Mouse (Mus musculus): ENCODE data around the gene Llcfc1.

Llcfc1 gene

DNA sequence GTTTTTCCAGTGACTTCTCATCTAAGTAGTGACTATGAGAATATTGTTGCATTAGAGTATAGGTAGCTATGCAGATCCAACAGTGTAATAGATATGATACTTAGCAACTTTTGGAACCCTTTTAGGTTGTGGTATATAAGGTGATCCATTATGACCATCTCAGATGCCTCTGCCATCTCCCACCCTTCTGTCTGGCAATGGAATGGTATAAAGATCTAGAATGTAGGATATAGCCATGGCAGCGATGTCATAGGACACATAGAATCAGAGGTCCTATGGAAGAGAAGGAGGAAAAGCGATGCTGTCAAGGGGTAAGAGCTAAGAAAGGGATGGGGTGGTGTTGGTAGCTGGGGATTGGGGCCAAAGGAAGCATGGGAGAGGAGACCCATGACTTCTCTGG lies at the start of gene Llcfc1:
Gene Llcfc1, plus strand, starts transcription at position 301 of the 400 bp plus-strand sequence.
- no peak for DNase-seq (ENCODE audit: low spot score in 2 of 2)

GRCm38 (mm10) chr6:41635211-41635610 lies 49.0 kb upstream of the Llcfc1 start:
- no peak for DNase-seq (ENCODE audit: low spot score in 2 of 2)

GRCm38 (mm10) chr6:41636178-41636577 lies 48.1 kb upstream of the Llcfc1 start, which contains the start of gene Trpv6:
TSS of gene Trpv6 (minus strand) at chr6:41636405.
- DNase-seq (ENCODE audit: low spot score in 2 of 2): no peak

DNA sequence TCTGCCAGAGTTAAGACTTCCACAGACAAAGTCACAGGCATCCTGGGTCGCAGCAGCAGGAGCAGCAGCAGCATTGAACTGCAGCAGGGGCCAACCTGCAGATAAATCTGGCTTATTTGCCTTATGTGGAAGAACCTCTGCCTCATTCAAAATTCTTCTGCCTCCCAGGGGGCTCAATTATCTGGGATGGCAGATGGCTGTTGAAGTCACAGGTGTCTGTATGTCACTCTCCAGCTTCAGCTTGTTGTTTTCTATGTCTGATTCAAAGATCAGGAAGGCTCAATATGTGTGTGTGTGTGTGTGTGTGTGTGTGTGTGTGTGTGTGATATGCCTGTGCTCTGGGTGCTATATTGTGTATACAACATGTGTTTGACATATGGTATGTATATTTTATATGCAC lies 46.8 kb upstream of the Llcfc1 start:
- DNase-seq (ENCODE audit: low spot score in 2 of 2): no peak

- DNase-seq (ENCODE audit: low spot score in 2 of 2): no peak
Measured at GRCm38 (mm10) chr6:41637927-41638506, 46.2 kb upstream of the Llcfc1 start.

DNA sequence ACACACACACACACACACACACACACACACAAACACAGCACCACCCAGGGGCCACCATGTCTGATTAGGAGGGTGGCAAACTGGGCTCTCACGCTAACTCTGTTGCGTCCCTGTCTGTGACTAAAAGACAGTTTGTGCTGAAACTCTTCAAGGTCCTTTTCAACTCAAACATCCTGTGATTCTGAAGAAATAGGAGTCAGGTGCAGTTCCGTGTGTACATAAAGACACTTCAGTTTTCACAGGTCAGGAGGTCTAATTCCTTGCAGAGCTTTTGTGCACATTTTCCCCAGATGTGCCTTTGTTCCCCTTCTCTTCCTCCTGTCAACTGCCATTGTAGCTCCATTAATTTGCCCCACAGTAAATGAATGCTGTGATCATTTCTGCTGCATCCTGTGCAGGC lies 43.8 kb upstream of the Llcfc1 start:
- DNase-seq (ENCODE audit: low spot score in 2 of 2): no peak

DNA sequence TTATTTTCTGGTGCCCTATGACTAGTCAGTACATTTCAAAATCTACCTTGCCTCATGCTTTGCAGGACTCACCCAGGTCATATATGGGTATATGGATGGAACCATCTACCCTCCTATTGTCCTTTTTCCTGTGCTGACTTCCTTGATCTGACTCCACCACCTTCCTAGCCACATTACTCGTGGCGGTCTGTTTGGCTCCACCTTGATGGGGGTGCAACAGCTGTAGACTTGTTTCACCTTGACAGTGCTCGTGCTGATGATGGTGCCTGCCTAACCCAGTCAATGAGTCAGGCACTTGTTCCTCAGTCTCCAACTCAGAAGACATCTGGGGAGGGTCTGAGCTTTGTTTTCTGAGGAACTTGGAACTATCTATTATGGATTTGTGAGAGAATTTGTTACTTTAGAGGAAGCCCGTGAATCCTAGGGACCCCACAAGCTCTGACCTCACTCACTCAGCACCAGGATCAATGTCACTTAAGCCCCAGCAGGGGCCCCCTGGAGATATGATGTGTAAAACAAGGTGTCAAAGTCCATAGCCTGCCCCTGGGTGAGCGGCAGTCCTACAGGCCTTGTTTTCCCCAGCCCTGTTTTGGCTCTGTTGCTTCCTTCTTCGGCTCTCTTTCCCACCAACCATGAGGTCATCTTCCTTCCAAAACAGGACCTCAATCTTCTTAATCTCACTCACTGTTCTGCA lies 42.9 kb upstream of the Llcfc1 start:
- DNase-seq (ENCODE audit: low spot score in 2 of 2): no peak

DNA sequence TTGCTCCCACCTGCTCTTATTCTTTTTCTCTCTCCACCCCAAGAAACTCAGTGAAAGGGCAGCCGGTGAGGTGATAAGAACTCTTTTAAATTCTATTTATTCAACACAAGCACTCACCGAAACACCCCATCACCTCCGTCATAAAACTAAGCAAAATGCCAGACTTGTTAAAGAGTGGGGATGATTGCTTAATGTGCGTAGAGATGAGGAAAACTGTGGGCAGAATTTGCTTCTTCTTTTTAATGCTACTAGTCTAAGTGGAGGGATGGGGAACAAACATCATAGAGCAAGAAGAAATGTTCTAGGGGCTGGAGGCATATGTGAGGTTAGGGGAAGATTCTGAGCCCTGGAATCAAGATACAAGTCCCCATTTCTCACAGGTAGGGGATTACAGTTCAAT lies 41.5 kb upstream of the Llcfc1 start:
- no peak for DNase-seq (ENCODE audit: low spot score in 2 of 2)

DNA sequence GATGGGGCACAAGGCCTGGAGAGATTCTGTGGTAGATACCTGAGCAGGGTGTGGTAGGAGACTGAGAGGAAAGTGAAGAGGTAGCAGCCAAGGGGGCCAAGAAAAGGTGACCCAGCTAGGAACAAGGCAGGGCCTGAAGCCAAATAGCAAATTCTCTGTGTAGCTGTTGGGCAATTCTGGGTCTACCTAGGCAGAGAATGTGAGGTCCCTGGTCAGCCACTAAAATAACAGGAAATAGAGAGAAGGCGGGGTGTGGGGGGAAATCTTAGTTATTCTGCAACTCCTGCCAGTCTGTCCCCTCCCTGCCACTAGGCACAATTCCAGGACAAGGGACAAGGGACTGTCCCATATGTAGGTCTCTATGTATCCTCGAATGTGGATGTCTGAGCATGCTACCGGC lies 41.0 kb upstream of the Llcfc1 start:
- DNase-seq (ENCODE audit: low spot score in 2 of 2): no peak

GRCm38 (mm10) chr6:41646220-41646619 lies 38.0 kb upstream of the Llcfc1 start:
- no peak for DNase-seq (ENCODE audit: low spot score in 2 of 2)

DNA sequence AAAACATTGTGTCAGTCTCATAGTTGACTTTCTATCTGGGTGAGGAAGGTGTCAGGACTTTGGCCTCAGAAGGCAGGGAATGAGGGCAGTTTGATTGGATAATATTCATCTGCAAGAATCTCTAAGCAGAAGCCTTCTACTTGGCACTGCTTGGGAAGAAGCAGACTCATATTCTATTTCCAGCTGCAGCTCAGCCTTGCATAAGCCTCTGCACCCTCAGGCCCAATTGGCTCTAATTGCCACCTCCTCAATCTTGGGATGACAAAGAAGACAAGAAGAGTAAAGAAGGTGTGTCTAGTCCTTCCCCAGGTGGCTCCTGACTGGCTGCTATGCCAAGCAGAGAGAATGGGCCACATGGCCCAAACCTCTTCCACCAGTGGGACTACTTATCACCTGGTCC lies 37.6 kb upstream of the Llcfc1 start:
- no peak for DNase-seq (ENCODE audit: low spot score in 2 of 2)

- no peak for DNase-seq (ENCODE audit: low spot score in 2 of 2)
Measured at GRCm38 (mm10) chr6:41653173-41653572, 31.1 kb upstream of the Llcfc1 start.

GRCm38 (mm10) chr6:41654648-41655047 lies 29.6 kb upstream of the Llcfc1 start:
- no peak for DNase-seq (ENCODE audit: low spot score in 2 of 2)

GRCm38 (mm10) chr6:41658487-41658886 lies 25.7 kb upstream of the Llcfc1 start:
- DNase-seq (ENCODE audit: low spot score in 2 of 2): no peak

- DNase-seq (ENCODE audit: low spot score in 2 of 2): no peak
Measured at GRCm38 (mm10) chr6:41662320-41662719, 21.9 kb upstream of the Llcfc1 start.

GRCm38 (mm10) chr6:41676530-41676929 lies 7.7 kb upstream of the Llcfc1 start:
- DNase-seq (ENCODE audit: low spot score in 2 of 2): no peak

DNA sequence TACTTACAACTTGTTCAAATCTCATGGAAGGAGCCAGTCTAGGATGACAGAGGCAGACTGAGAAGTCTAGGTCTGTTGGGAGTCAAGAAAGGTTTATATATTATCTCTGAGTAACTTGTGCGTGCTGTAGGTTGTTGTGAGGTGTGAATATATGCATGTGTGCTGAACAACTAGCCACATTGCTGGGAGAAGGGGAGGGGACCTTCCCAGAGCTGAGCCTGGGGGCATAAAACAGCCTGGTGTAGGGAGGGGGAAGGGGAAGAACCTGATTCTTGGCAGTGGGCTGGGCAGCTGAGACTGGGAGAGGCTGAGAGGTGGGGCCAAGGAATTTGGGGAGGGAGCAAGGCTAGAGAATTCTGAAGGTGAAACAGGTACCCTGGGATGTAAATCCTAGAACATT lies 3.6 kb upstream of the Llcfc1 start, which contains the start of gene Trpv5:
Gene Trpv5, minus strand, starts transcription at position 101 of the 400 bp plus-strand sequence.
- no peak for DNase-seq (ENCODE audit: low spot score in 2 of 2)

DNA sequence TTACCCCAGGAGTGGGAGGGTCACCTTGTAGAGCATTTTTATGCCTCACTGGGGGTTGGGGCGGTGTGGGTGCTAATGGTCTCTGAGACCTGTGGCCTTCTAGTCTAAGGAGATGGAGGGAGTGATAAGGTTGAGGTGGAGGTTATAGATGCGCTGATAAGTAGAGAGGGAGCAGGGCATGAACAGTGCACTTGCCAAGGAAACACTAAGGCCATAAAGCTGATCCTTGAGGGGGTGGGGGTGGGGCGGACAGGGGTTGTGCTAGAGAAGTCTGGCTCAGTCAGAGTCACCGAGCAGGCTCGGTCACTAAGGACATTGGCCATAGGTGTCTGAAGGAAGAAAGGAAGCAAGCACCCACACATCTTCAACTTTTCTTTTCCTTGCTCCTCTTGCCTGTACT lies 2.6 kb upstream of the Llcfc1 start:
- DNase-seq (ENCODE audit: low spot score in 2 of 2): no peak

GRCm38 (mm10) chr6:41684911-41685310 lies 680 bp downstream of the Llcfc1 start:
- DNase-seq (ENCODE audit: low spot score in 2 of 2): no peak

DNA sequence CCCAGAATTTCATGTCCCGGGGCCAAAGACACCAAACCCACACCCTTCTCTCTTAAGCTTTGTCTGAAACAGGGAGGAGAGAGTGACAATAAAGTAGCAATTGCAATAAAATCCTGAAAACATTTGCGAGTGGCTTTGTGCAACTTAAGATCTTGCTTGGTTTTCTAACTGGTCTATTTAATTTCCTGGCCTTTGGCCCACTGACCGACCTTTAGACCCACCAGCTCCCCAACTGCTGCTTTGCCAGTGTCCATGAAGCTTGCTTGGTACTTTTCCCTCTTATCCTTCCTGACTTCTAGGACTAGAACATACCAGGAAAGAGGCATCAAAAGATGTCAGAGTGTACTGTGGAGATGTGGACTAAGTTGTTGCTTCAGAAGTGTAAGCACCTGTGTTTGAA lies 1.4 kb downstream of the Llcfc1 start:
- no peak for DNase-seq (ENCODE audit: low spot score in 2 of 2)

DNA sequence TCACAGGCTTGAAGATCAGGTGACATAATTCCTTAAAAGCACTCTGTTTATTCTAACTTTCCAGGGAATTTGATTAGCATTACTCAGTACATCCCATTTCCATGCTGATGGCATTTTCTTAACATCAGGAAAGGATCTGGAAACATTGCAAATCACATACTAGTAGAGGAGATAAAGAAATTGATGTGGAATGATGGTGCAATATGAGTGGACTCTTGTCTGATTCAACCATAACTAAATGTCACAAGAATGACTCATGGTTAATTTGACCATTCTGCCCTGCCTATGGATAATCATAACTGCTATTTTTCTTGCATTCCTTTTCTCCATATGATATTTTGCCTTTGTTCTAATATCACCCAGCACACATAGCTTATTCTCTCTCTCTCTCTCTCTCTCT lies 8.0 kb downstream of the Llcfc1 start:
- DNase-seq (ENCODE audit: low spot score in 2 of 2): no peak

DNA sequence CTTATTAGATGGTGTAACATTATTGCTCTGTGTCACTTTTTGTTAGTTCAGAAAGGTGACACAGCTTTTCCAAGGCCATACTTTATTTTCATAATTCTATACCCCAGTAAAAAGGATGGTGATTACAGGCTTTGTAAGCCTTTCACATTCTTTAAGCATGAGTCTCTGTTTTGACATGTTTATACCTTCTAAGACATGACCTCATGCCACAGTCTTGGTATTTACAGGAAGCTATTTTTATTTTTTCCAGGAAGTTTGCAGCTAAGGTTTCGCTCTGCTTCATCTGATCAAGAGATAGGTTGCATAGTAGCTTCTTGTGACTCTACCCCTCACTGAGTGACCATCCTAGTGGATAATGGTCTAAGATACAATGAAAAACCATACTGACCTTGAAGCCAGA lies 10.2 kb downstream of the Llcfc1 start:
- no peak for DNase-seq (ENCODE audit: low spot score in 2 of 2)

DNA sequence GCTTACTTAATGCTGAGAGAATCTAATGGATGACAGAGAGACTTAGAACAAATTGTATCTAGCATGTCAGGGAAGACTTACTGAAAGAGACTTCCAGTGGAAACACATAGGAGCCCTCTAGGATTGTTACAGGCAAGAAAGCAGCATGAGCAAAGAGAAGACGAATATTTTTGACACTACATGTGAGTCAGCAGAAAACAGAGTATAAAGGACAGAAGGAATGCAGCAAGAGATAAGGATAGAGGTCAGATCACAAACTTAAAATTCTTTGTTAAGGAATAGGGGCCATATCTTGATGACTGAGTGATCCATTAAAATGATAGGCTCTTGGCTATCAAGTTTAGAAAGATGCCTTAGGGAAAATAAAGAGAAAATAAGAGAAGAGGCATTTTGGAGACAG lies 17.0 kb downstream of the Llcfc1 start:
- no peak for DNase-seq (ENCODE audit: low spot score in 2 of 2)

DNA sequence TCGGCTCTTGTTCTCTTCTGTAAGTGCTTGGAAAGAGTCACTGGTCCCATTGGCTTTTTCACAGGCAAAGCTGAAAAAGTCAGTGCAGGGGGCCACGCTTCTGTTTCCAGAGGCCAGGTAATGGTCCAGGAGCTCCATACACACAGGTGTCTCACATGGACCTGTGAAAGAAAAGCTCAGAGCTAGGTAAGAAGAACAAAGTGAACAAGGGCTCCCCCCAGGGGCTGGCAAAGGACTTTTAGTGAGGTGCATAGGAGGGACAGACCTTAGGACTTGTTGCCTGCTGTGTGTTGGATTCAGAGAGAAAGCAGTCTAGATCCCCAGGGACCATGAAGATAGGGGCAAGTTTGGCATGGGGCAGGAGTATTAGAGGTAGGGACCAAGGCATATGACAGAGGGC lies 18.7 kb downstream of the Llcfc1 start:
- DNase-seq (ENCODE audit: low spot score in 2 of 2): no peak

All from urinary bladder, postnatal 36 days (tissue).